Mouse (Mus musculus): ENCODE measurements around the gene Dhx57. TPM values are rescaled to one million over a fixed set of nuclear protein-coding genes. Genes with fewer than 3 reads are reported as not detected.

Dhx57 gene
- polyA plus RNA-seq (2012; rRNA removed), result 1.6 and 2.0 TPM in 2 replicates

DNA sequence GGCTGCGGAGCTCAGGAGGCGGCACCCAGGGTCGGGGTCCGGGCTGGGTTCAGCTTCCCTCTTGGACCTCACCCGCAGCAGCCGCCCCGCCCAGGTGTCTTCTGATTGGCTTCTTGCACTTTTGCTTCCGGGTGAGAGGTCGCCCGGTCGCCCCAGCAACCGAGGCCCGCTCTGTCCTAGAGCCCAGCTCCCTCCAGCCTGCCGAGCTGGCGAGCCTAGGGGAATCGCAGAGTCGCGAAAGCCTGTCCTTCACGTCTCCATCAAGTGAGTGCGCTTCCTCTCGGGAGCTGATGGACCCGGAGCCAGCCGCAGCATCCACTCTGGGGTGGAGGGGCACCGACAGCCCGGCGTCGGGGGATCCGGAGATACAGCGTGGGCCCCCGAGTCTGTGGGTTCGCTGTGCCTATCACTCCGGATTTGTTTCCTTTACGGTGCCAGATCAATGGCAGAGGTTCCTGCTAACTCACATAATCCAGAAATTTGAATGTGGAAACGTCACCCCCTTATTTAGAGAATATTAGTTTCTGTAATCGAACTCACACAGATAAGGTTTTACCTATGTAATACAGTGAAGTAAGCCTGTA is at the start of gene Dhx57, which contains the start of gene Morn2:
Gene Dhx57, minus strand, starts transcription at position 403 of the 584 bp plus-strand sequence.
Gene Morn2, plus strand, starts transcription at position 130 of the 584 bp plus-strand sequence.

DNA sequence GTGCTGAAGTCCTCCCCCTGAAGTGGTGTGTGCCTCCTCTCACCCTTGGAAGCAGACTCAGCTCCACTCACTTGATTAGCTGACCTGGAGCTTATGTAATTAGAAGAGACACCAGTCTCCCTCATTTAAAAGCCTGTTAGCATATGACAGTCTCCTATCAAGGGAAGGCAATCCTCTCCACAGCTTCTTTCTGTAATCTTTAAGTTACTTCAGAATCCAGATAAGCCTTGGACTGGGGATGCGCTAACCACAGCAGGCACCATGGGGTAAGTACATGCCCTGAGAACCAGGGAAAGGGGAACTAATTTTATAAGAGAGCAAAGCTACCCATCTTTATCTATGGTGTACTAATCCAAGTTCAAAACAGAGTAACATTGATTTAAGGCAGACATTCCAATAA is 17.0 kb upstream of the Dhx57 start, which contains the start of gene Arhgef33:
Gene Arhgef33, plus strand, starts transcription at position 157 of the 400 bp plus-strand sequence.

DNA sequence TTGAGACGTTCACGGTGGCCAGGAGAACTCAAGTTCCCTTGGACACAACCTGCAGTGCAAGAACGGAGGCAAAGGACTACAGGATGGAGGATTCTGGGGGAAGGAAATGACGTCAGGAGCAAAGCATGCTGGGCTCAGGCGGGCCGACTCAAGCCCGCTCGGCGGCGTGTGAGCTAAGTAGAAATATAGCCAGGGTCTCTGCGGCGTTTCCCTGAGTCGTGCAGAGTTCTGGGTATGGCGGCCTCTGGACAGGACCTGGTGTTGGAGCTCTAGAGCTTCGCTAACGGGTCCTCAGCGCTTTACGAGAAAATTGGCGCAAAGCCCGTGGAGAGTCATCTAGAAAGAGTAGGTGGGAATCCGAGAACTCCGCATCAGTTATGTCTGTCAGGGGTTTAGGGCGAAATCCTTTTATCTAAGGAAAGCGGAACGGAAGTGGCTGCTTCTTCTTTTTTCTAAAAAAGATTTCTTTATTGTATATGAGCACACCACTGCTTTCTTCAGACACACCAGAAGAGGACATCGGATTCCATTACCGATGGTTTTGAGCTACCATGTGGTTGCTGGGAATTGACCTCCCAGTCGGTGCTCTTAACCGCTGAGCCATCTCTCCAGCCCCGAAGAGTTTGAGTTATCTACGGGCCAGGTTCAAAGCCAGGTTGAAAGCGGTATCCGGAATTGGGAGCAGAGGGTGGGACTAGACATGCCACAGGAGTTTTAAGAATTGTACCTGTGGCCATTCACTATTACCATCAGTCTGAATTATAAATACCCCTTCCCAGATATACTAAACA is 65.8 kb downstream of the Dhx57 start, which contains the start of gene Gemin6:
Gene Gemin6, plus strand, starts transcription at position 116 of the 791 bp plus-strand sequence.

DNA sequence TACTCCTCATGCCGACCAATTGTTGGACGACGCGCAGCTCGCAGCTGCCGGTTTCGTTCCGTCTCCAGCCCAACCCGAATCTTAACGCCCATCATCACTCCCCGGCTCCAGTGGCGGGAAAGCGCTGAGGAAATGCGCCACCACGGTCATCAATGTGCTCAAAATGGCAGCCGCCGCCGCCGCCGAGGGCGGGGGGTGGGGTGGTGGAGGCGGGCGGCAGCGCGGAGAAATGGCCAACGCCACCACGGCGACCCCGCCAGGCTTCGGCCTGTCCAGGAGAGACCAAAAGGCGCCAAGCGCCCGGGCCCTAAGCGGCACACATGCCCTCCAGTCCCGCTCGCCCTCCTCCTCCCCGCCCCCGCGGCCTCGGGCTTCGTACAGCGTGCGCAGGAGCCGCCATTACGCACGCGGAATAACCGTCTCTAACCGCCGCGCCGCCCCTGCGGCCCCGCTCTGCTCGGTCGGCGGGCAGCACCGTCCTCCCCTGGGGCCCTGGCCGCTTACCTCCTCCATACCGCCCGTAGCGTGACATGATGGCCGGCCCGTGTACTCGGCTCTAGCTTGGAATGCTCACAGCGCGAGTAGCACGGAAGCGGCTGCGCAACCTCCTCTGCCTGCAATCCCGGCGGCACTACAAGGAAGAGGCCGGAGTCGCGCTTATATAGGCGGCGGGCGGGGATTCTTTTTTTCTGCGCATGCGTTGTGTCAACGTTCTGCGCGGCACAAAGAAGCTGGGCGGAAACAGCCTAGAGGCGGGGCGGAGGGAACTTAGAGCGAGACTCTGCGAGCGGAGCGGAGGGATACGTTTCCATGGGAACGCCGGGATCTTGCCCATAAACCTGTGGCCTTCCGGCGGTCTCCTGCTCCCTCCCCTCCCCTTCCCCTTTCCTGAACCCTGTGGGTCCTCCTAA is 83.3 kb downstream of the Dhx57 start, which contains the start of the genes Srsf7 and Ttc39d:
Gene Srsf7, minus strand, starts transcription at position 637 of the 911 bp plus-strand sequence.
Gene Ttc39d, plus strand, starts transcription at position 790 of the 911 bp plus-strand sequence.

Other genes with a start within 250 kb of the Dhx57 start
- 4.1 and 6.3 TPM in 2 replicates for gene Hnrnpll, start 228.1 kb downstream of the Dhx57 start, polyA plus RNA-seq (2012; rRNA removed)
- gene Galm, start 163.0 kb downstream of the Dhx57 start, polyA plus RNA-seq (2012; rRNA removed), result 9.1 and 11.3 TPM in 2 replicates
- gene Srsf7, start 83.2 kb downstream of the Dhx57 start, polyA plus RNA-seq (2012; rRNA removed), result 4.4 and 5.9 TPM in 2 replicates
- gene Ttc39d, start 83.0 kb downstream of the Dhx57 start, polyA plus RNA-seq (2012; rRNA removed), result not detected in 2 replicates
- 0.37 and 0.71 TPM in 2 replicates for gene Gemin6, start 66.0 kb downstream of the Dhx57 start, polyA plus RNA-seq (2012; rRNA removed)
- 0.65 and 0.94 TPM in 2 replicates for gene Morn2, start 273 bp downstream of the Dhx57 start, polyA plus RNA-seq (2012; rRNA removed)
- 0.04 and 0.05 TPM in 2 replicates for gene Arhgef33, start 16.9 kb upstream of the Dhx57 start, polyA plus RNA-seq (2012; rRNA removed)
- not detected in 2 replicates for gene Gm10190, start 83.1 kb upstream of the Dhx57 start, polyA plus RNA-seq (2012; rRNA removed)
- gene Sos1, start 190.0 kb upstream of the Dhx57 start, polyA plus RNA-seq (2012; rRNA removed), result 0.47 and 0.75 TPM in 2 replicates